Mouse (Mus musculus): ENCODE results near the gene Clps.

The Clps gene

GRCm38 (mm10) chr17:28517441-28517955, 43.1 kb downstream of the Clps start, which contains the start of gene Fkbp5:
TSS of gene Fkbp5 (minus strand) at chr17:28517527.
- DNase-seq, result no peak

GRCm38 (mm10) chr17:28516881-28517280, 43.7 kb downstream of the Clps start:
- DNase-seq, result no peak

GRCm38 (mm10) chr17:28515431-28516341, 44.9 kb downstream of the Clps start:
- no peak for DNase-seq

GRCm38 (mm10) chr17:28514555-28514954, 46.0 kb downstream of the Clps start:
- no peak for DNase-seq

- DNase-seq, result no peak
Measured at GRCm38 (mm10) chr17:28513844-28514243, 46.7 kb downstream of the Clps start.

GRCm38 (mm10) chr17:28513337-28513736, 47.2 kb downstream of the Clps start:
- no peak for DNase-seq

GRCm38 (mm10) chr17:28512696-28513095, 47.9 kb downstream of the Clps start:
- DNase-seq, result no peak

GRCm38 (mm10) chr17:28511616-28512541, 48.7 kb downstream of the Clps start:
- DNase-seq, result no peak

- DNase-seq, result no peak
Measured at GRCm38 (mm10) chr17:28510445-28511342, 49.9 kb downstream of the Clps start.
